Mouse (Mus musculus): Measurements from ENCODE around the gene Wdr95. TPM values are rescaled to one million over a fixed set of nuclear protein-coding genes. Genes with fewer than 3 reads are reported as not detected.
A peak's percentile ranks its signal among the peaks of the same experiment; 100 is the strongest.

Gene Wdr95
- polyA plus RNA-seq, 1 experiment from 2014 or later = 0.24 TPM

DNA sequence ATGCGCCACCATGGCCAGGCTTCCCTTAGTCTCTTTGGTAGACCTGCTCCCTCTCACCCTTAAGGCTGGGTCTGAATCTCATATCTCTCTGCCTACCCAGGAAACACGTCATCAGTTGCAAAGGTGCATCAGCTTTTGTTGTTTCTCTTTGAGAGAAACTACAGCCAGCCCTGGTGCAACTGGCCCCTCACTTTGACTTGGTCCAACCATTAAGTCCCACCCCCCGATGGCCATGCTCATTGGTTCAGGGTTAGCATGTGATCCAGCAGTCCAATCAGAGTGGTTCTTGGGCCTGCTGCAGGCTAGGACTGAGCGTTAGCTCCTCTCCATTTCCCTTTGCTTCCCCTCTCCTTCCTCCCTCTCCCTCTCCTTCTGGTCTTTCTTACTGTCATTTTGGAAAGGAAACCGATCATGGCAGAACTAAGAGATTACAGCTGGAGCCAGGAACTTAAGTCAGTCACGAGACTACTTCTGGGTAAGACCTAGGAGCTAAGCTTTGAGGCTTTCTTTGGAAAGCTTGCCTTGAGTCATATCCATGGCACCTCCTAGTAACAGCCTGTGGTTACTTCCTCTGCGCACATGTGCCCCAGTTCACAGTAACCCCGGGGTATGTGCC is 112.9 kb downstream of the Wdr95 start:
- no peaks in the 10 kb centered on the region for H3K36me3 ChIP-seq (ENCODE audit: control insufficient read depth, insufficient read depth, low read length)
- H3K4me2 ChIP-seq (ENCODE audit: low read length) = no peak overlapping the region
- no peaks in the 10 kb centered on the region for H3K27me3 ChIP-seq (replicated peaks; ENCODE audit: control insufficient read depth, insufficient read depth, low read length)
- 92% methylated on average over 8 of the region's 8 CpGs for WGBS
- 0 out of 2 replicates have a peak, but pooled peaks cover 2% of the 10 kb centered on the region for H3K4me1 ChIP-seq (ENCODE audit: control insufficient read depth, insufficient read depth, low read depth, low read length)
- no peak for ATAC-seq
- H3K9me3 ChIP-seq (ENCODE audit: control insufficient read depth, low read length) = no peaks in the 10 kb centered on the region
- H3K4me3 ChIP-seq (ENCODE audit: low read length) = no peak overlapping the region
- no peak overlapping the region for H3K9ac ChIP-seq (ENCODE audit: low read depth, low read length)
- no peak overlapping the region for H3K27ac ChIP-seq (ENCODE audit: low read depth, low read length)

DNA sequence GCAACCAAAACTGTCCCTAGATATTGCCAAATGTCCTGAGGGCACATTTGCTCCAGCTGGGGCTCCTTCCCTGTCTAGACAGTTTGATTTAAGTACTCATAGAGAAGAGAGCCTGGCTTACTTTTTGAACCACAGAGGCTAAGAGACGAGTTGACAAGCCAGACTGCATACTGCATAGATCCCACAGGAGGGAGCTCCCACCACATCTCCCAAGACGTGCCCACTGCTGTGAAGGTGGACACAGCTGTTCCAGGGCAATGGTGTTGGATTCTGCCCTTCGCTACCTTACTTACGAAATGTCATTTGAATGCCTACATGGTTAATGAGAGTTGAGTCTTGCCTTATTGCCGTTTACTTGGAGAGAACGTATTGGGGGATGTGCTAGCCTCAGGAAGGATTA is 113.9 kb downstream of the Wdr95 start:
- peak; percentile 37; the same call in 1 of the 2 replicates for ATAC-seq
- H3K4me3 ChIP-seq (ENCODE audit: low read length) = no peak overlapping the region
- H3K27ac ChIP-seq (ENCODE audit: low read depth, low read length) = no peak overlapping the region
- H3K4me1 ChIP-seq (ENCODE audit: control insufficient read depth, insufficient read depth, low read depth, low read length) = 0 out of 2 replicates have a peak, but pooled peaks cover under 1% of the 10 kb centered on the region
- no peaks in the 10 kb centered on the region for H3K27me3 ChIP-seq (replicated peaks; ENCODE audit: control insufficient read depth, insufficient read depth, low read length)
- no peak overlapping the region for H3K9ac ChIP-seq (ENCODE audit: low read depth, low read length)
- H3K36me3 ChIP-seq (ENCODE audit: control insufficient read depth, insufficient read depth, low read length) = no peaks in the 10 kb centered on the region
- 54% methylated on average over 6 of the region's 6 CpGs for WGBS
- no peaks in the 10 kb centered on the region for H3K9me3 ChIP-seq (ENCODE audit: control insufficient read depth, low read length)
- no peak overlapping the region for H3K4me2 ChIP-seq (ENCODE audit: low read length)

DNA sequence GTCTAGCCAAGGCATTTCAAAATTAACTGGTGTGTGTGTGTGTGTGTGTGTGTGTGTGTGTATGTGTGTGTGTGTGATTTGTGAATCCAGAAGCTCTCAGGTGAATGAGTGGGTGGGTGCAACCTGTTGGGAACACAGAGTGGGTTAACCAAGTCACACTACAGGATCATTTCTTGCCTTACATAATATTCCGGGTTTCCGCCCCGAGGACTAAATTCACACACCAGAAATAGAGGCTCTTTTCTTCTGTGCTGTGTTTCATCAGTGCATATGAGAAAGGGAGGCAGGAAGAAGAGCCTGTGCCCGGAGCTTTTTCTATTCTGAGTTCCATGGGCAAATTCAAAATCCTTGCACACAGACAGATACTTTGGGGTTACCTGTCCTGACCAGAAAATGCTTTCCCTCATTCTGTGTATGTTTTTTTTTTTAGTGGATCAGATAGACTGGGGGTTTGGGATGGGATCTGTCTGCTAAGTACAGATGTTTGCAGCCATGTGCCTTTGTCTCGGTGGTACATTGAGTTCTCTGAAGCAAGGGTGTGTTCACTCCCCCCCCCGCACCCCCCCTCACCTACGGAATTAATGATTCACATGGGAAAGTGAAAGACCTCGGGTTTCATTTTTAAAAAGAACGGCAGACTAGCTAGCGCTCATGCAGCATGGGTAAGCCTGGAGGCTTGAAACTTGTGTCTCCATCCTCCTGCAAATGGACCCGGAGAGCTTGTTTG is 114.5 kb downstream of the Wdr95 start:
- Histone ChIP-seq H3K9me3 (ENCODE audit: control insufficient read depth, low read length) (no peaks in the 10 kb centered on the region), H3K9ac (ENCODE audit: low read depth, low read length) (no peak overlapping the region), H3K4me3 (ENCODE audit: low read length) (no peak overlapping the region), H3K4me2 (ENCODE audit: low read length) (no peak overlapping the region), H3K4me1 (ENCODE audit: control insufficient read depth, insufficient read depth, low read depth, low read length) (0 out of 2 replicates have a peak, but pooled peaks cover 2% of the 10 kb centered on the region), H3K27ac (ENCODE audit: low read depth, low read length) (no peak overlapping the region), H3K36me3 (ENCODE audit: control insufficient read depth, insufficient read depth, low read length) (no peaks in the 10 kb centered on the region), H3K27me3 (replicated peaks; ENCODE audit: control insufficient read depth, insufficient read depth, low read length) (no peaks in the 10 kb centered on the region)
- 80% methylated on average over 11 of the region's 11 CpGs for WGBS
- ATAC-seq = no peak

DNA sequence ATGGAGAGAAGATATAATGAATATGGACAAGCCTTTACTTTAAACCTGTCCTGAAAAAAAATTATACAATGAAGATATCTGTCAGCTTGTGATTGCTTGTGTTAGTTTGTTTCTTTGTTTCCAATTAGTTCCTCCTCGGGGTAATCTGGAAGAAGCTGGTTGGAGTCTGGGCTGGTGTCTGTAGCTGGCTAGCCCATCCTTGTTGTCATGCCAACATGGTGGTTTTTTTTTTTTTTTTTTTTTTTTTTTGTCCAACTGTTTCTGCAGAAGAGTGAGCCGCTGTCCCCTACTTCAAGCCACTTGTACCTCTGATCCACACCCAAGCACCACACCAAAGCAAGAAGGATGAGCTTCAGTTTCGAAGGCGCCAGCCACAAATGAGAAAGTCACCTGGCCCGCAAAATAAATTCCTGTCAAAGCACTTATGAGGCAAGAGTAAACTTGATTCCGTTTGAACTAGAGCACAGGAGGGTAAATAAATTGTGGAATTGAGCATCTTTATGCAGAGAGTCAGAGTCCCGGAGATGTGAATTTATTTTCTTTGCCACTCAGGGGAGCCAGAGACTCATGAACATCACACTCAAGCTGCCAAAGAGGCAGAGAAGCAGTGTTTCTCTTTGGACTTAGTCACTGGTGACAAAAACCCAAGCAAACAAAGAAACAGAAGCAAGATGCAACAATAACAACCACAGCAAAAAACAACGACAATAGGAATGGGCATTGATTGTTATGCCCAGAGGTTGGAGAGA is 119.1 kb downstream of the Wdr95 start:
- Histone ChIP-seq H3K4me1 (ENCODE audit: control insufficient read depth, insufficient read depth, low read depth, low read length) (peaks cover 2% of the 10 kb centered on the region; the same call in 1 of the 2 replicates), H3K36me3 (ENCODE audit: control insufficient read depth, insufficient read depth, low read length) (no peaks in the 10 kb centered on the region), H3K9me3 (ENCODE audit: control insufficient read depth, low read length) (no peaks in the 10 kb centered on the region), H3K9ac (ENCODE audit: low read depth, low read length) (no peak overlapping the region), H3K27ac (ENCODE audit: low read depth, low read length) (no peak overlapping the region), H3K27me3 (replicated peaks; ENCODE audit: control insufficient read depth, insufficient read depth, low read length) (no peaks in the 10 kb centered on the region), H3K4me3 (ENCODE audit: low read length) (no peak overlapping the region), H3K4me2 (ENCODE audit: low read length) (no peak overlapping the region)
- ATAC-seq = peak; percentile 43; the same call in 1 of the 2 replicates
- 53% methylated on average over 8 of the region's 8 CpGs for WGBS

DNA sequence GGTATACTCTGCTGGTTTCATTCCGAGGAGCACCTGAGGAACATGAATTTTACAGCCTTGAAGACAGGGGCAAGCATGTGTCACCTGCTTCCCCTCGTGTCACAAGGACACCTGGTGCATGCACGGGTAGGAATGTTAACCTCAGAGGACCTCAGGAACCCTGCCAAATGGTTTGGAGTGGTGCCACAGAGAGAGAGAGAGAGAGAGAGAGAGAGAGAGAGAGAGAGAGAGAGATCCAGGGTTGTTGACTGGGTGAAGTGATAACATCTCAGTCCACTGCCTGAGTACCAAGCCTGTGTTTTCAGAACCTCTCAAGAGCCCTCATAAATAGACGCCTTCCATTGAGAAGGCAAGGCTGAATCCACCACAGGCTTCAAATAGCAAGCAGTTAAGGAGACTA is 119.7 kb downstream of the Wdr95 start:
- no peaks in the 10 kb centered on the region for H3K9me3 ChIP-seq (ENCODE audit: control insufficient read depth, low read length)
- no peak overlapping the region for H3K27ac ChIP-seq (ENCODE audit: low read depth, low read length)
- ATAC-seq = no peak
- no peaks in the 10 kb centered on the region for H3K27me3 ChIP-seq (replicated peaks; ENCODE audit: control insufficient read depth, insufficient read depth, low read length)
- peaks cover 2% of the 10 kb centered on the region; the same call in 1 of the 2 replicates for H3K4me1 ChIP-seq (ENCODE audit: control insufficient read depth, insufficient read depth, low read depth, low read length)
- no peak overlapping the region for H3K4me2 ChIP-seq (ENCODE audit: low read length)
- WGBS = 56% methylated on average over 4 of the region's 4 CpGs
- H3K4me3 ChIP-seq (ENCODE audit: low read length) = no peak overlapping the region
- no peak overlapping the region for H3K9ac ChIP-seq (ENCODE audit: low read depth, low read length)
- no peaks in the 10 kb centered on the region for H3K36me3 ChIP-seq (ENCODE audit: control insufficient read depth, insufficient read depth, low read length)

DNA sequence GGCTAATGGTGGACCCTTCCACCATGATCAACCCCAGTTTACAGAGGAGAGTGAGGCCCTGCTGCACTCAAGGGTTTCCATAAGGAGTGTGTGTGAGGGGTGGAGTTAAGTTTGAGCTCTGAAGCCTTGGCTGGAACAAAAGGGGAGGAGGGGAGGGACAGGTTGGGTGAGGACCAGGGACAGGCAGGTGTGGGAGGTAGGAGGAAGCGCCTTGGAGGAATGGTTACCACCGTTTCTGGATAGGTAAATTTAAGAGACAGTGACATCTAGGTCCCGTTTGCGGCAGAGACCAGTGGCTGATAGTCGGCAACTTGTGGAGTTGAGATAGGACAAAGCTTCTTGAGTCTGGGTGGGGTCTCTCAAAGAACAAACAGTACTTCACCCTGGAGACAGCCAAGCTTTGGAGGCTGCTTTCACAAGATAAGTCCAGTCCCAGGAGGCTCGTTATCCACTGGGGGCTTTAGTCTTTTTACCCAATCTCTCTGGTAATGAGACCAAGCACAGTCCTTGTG is 120.5 kb downstream of the Wdr95 start:
- Histone ChIP-seq H3K9ac (ENCODE audit: low read depth, low read length) (no peak overlapping the region), H3K9me3 (ENCODE audit: control insufficient read depth, low read length) (no peaks in the 10 kb centered on the region), H3K4me1 (ENCODE audit: control insufficient read depth, insufficient read depth, low read depth, low read length) (peaks cover 2% of the 10 kb centered on the region; the same call in 1 of the 2 replicates), H3K27me3 (replicated peaks; ENCODE audit: control insufficient read depth, insufficient read depth, low read length) (no peaks in the 10 kb centered on the region), H3K4me3 (ENCODE audit: low read length) (no peak overlapping the region), H3K27ac (ENCODE audit: low read depth, low read length) (no peak overlapping the region), H3K36me3 (ENCODE audit: control insufficient read depth, insufficient read depth, low read length) (no peaks in the 10 kb centered on the region), H3K4me2 (ENCODE audit: low read length) (no peak overlapping the region)
- 82% methylated on average over 6 of the region's 6 CpGs for WGBS
- no peak for ATAC-seq

DNA sequence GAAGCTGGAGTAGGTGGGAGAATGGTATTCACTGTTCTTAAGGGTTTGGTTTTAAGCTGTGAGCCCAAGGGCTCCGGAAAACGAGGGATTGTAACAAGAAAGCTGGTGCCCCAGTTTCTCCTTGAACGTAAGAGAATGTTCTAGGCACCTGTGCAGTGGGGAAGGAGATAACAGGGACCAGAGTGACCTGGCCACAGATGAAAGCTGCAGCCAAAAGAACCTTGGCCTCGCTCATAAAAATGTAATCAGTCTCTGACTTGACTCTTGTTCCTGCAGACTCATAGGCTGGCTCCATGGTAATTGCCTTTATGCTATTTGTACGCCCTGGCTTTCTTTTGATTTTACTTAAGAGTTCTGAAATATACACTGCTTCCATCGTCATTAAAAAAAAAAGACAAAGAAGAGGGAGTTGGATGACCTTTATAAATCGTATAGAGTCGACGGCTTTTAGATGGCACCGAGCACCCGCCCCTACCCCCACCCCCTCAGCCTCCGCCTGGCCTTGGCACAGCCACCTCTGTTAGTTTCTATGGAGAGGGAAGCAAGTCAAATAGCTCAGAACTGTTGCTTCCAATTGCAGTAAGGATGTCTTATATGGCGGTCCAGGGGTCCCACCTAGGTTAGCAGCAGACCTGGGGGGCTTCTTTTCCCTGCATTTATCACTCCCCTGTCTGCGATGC is 121.2 kb downstream of the Wdr95 start:
- Histone ChIP-seq H3K27ac (ENCODE audit: low read depth, low read length) (no peak overlapping the region), H3K4me2 (ENCODE audit: low read length) (no peak overlapping the region), H3K9ac (ENCODE audit: low read depth, low read length) (no peak overlapping the region), H3K4me3 (ENCODE audit: low read length) (no peak overlapping the region), H3K9me3 (ENCODE audit: control insufficient read depth, low read length) (no peaks in the 10 kb centered on the region), H3K36me3 (ENCODE audit: control insufficient read depth, insufficient read depth, low read length) (no peaks in the 10 kb centered on the region), H3K4me1 (ENCODE audit: control insufficient read depth, insufficient read depth, low read depth, low read length) (peaks cover 2% of the 10 kb centered on the region; the same call in 1 of the 2 replicates), H3K27me3 (replicated peaks; ENCODE audit: control insufficient read depth, insufficient read depth, low read length) (no peaks in the 10 kb centered on the region)
- ATAC-seq = no peak
- 72% methylated on average over 14 of the region's 14 CpGs for WGBS

DNA sequence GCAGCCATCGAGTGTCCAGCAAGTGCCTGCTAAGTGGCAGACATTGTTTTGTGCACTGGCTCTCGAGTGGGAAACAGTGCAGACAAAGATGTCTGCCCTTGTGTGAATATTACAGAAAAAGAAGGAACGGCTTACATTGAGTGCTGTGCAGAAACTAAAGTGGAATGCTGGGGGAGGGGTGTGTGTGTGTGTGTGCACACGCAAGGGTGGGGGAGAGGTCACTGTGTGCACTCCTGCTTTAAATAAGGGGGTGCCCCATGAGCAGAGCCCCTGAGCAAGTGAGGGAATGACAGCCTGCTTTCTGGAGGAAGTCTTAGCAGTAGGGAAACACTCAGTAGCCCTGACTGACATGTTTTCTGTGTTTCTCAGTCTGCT is 121.7 kb downstream of the Wdr95 start:
- Histone ChIP-seq H3K27ac (ENCODE audit: low read depth, low read length) (no peak overlapping the region), H3K27me3 (replicated peaks; ENCODE audit: control insufficient read depth, insufficient read depth, low read length) (no peaks in the 10 kb centered on the region), H3K4me2 (ENCODE audit: low read length) (no peak overlapping the region), H3K9ac (ENCODE audit: low read depth, low read length) (no peak overlapping the region), H3K36me3 (ENCODE audit: control insufficient read depth, insufficient read depth, low read length) (no peaks in the 10 kb centered on the region), H3K9me3 (ENCODE audit: control insufficient read depth, low read length) (no peaks in the 10 kb centered on the region), H3K4me3 (ENCODE audit: low read length) (no peak overlapping the region), H3K4me1 (ENCODE audit: control insufficient read depth, insufficient read depth, low read depth, low read length) (peaks cover 2% of the 10 kb centered on the region; the same call in 1 of the 2 replicates)
- WGBS = 59% methylated on average over 4 of the region's 4 CpGs
- ATAC-seq = no peak

Data from hindbrain, embryonic 16.5 days (tissue).